8 mouse cellular contexts compared by ENCODE assay signal in genomic region chr5:27048167-27048566, GRCm38 (mm10).
DNase-seq lines count a peak whose midpoint lies in the region; TF ChIP-seq lines count a peak whose summit lies in the region.

No protein-coding gene starts in this region.

- peak; percentile 63; the same call in 1 of the 2 replicates for TF ChIP-seq CTCF in embryonic fibroblast, embryonic 13.5 days (IDR thresholded peaks at IDR 0.05; ENCODE audit: borderline replicate concordance, insufficient read depth, low read length)

- no peaks in the 10 kb centered on the region for H3K9me3 ChIP-seq in heart, embryonic 10.5 days

- WGBS in heart, embryonic 10.5 days: 27% methylated on average over 7 of the region's 7 CpGs

- intact Hi-C loops in gastrocnemius, postnatal 36 days (cut with DNase I): no loop called here

- H3K4me1 ChIP-seq in embryonic fibroblast, embryonic 13.5 days (ENCODE audit: control insufficient read depth, insufficient read depth, low read length): no peaks in the 10 kb centered on the region
- H3K4me1 ChIP-seq in heart, embryonic 10.5 days: peaks cover 5% of the 10 kb centered on the region

- peak; percentile 80 for DNase-seq in layer of hippocampus, adult 11-12 months (ENCODE audit: low spot score)
- DNase-seq in layer of hippocampus, adult 9-10 months (ENCODE audit: low spot score): no peak
- DNase-seq in layer of hippocampus, adult 9-11 months: peak; percentile 71
- DNase-seq in neural tube, embryonic 10.5 days (ENCODE audit: extremely low spot score, low spot score): peak; percentile 49
- DNase-seq in urinary bladder, postnatal 4 days (ENCODE audit: low spot score in 2 of 2): no peak
- DNase-seq in gastrocnemius, postnatal 36 days: no peak
- DNase-seq in heart, embryonic 10.5 days (ENCODE audit: low spot score): no peak

- no peak overlapping the region for H3K4me3 ChIP-seq in embryonic fibroblast, embryonic 13.5 days (ENCODE audit: insufficient read depth, low read length)
- H3K4me3 ChIP-seq in heart, embryonic 10.5 days: no peak overlapping the region

- no peak overlapping the region for H3K27ac ChIP-seq in embryonic fibroblast, embryonic 13.5 days (ENCODE audit: insufficient read depth, low read length)
- no peak overlapping the region for H3K27ac ChIP-seq in heart, embryonic 10.5 days

- no peak for TF ChIP-seq POLR2A in embryonic fibroblast, embryonic 13.5 days (IDR thresholded peaks at IDR 0.05; ENCODE audit: low read depth, low read length)

- H3K27me3 ChIP-seq in heart, embryonic 10.5 days (ENCODE audit: insufficient read depth, poor library complexity, severe bottlenecking): peaks cover 46% of the 10 kb centered on the region

- no peaks in the 10 kb centered on the region for H3K36me3 ChIP-seq in heart, embryonic 10.5 days

Comparison
In these comparisons a context has a peak if more than half of its experiments do, and no peak if none do; other contexts are left out.
1. DNase-seq: peak in layer of hippocampus, adult 11-12 months (single experiment), layer of hippocampus, adult 9-11 months (single experiment) and neural tube, embryonic 10.5 days (single experiment); none in layer of hippocampus, adult 9-10 months (single experiment), urinary bladder, postnatal 4 days (0 of 2), gastrocnemius, postnatal 36 days (0 of 2) and heart, embryonic 10.5 days (single experiment).